Mouse (Mus musculus) heart, embryonic 13.5 days (tissue): ENCODE results near the gene Uhrf1bp1. TPM values are rescaled to one million over a fixed set of nuclear protein-coding genes. Genes with fewer than 3 reads are reported as not detected.

Experiments
- ATAC-seq: fragments of 200-750 bp; cut with Nextera tagmentation; 2 replicates; pipeline ENCODE4 v1.8.0; 2017; ENCODE audit warnings: moderate TSS enrichment; ENCODE audit not compliant: insufficient number of reproducible peaks, low FRiP score, low TSS enrichment; ENCODE audit errors: extremely low read depth
- H3K27ac ChIP-seq: fragments of 300-500 bp; sonication (generic); replicated peaks from 2 replicates; pipeline ENCODE4 v1.5.1; 2015; ENCODE audit warnings: moderate library complexity, mild to moderate bottlenecking, inconsistent platforms
- H3K27me3 ChIP-seq: fragments of 300-500 bp; sonication (generic); replicated peaks from 2 replicates; pipeline ENCODE4 v1.6.1; 2015; ENCODE audit warnings: mild to moderate bottlenecking, inconsistent platforms
- H3K36me3 ChIP-seq: fragments of 300-500 bp; sonication (generic); 2 replicates; pipeline ENCODE4 v1.6.1; 2015; ENCODE audit warnings: mild to moderate bottlenecking, inconsistent platforms
- H3K4me1 ChIP-seq: fragments of 300-500 bp; sonication (generic); 2 replicates; pipeline ENCODE4 v1.6.1; 2015; ENCODE audit warnings: inconsistent platforms
- H3K4me2 ChIP-seq: fragments of 300-500 bp; sonication (generic); 2 replicates; pipeline ENCODE4 v1.6.1; 2015; ENCODE audit warnings: inconsistent platforms, mild to moderate bottlenecking, moderate library complexity
- H3K4me3 ChIP-seq: fragments of 300-500 bp; sonication (generic); 2 replicates; pipeline ENCODE4 v1.5.1; 2015; ENCODE audit warnings: moderate library complexity, mild to moderate bottlenecking, inconsistent platforms
- H3K9ac ChIP-seq: fragments of 300-500 bp; sonication (generic); 2 replicates; pipeline ENCODE4 v1.6.1; 2015; ENCODE audit warnings: inconsistent platforms, mild to moderate bottlenecking, moderate library complexity
- H3K9me3 ChIP-seq: fragments of 300-500 bp; sonication (generic); 2 replicates; pipeline ENCODE4 v1.6.1; 2016; ENCODE audit warnings: inconsistent platforms
- WGBS: fragments of 180-500 bp; shearing (Covaris S2); methylation state at CpG from one replicate; pipeline ENCODE4 v1.1.7; 2015; ENCODE audit warnings: mixed read lengths; 5-methylcytosine and 5-hydroxymethylcytosine counted together
- polyA plus RNA-seq: library from polyadenylated mRNA; unstranded; fragments of >200 nt; fragmentation: Nextera tagmentation; extraction: Ambion mirVana; gene quantifications from 2 replicates; pipeline ENCODE4 v1.2.1, GENCODE M21; 2015

Gene Uhrf1bp1
- polyA plus RNA-seq, 1 experiment from 2014 or later: 3.1 TPM

GRCm38 (mm10) chr17:27851076-27851475, 5.2 kb upstream of the Uhrf1bp1 start:
- H3K36me3 ChIP-seq: peaks cover 82% of the 10 kb centered on the region
- no peak overlapping the region for H3K4me3 ChIP-seq
- peaks cover 12% of the 10 kb centered on the region for H3K4me1 ChIP-seq
- ATAC-seq: no peak
- 30% methylated on average over 3 of the region's 3 CpGs for WGBS
- no peaks in the 10 kb centered on the region for H3K9me3 ChIP-seq
- H3K27ac ChIP-seq: peak overlapping the region; percentile 30
- H3K9ac ChIP-seq: peak overlapping the region; percentile 9; the same call in 1 of the 2 replicates
- H3K4me2 ChIP-seq: peak overlapping the region; percentile 9
- no peaks in the 10 kb centered on the region for H3K27me3 ChIP-seq

GRCm38 (mm10) chr17:27856798-27857648, 782 bp downstream of the Uhrf1bp1 start:
- H3K9me3 ChIP-seq: no peaks in the 10 kb centered on the region
- 1% methylated on average over 52 of the region's 52 CpGs for WGBS
- no peaks in the 10 kb centered on the region for H3K27me3 ChIP-seq
- peaks cover 33% of the 10 kb centered on the region for H3K4me1 ChIP-seq
- peak overlapping the region; percentile 94 for H3K4me2 ChIP-seq
- H3K27ac ChIP-seq: peak overlapping the region; percentile 87
- peak overlapping the region; percentile 96 for H3K4me3 ChIP-seq
- peak overlapping the region; percentile 96 for H3K9ac ChIP-seq
- ATAC-seq: peak; percentile 56
- H3K36me3 ChIP-seq: peaks cover 25% of the 10 kb centered on the region

GRCm38 (mm10) chr17:27857649-27858475, 1.6 kb downstream of the Uhrf1bp1 start:
- H3K4me2 ChIP-seq: peak overlapping the region; percentile 94
- peak overlapping the region; percentile 96 for H3K9ac ChIP-seq
- H3K36me3 ChIP-seq: peaks cover 16% of the 10 kb centered on the region
- H3K27ac ChIP-seq: 0 out of 2 replicates have a peak overlapping the region, but pooled peaks have one; percentile 87
- peak overlapping the region; percentile 96 for H3K4me3 ChIP-seq
- H3K4me1 ChIP-seq: peaks cover 33% of the 10 kb centered on the region
- no peak for ATAC-seq
- H3K9me3 ChIP-seq: no peaks in the 10 kb centered on the region
- WGBS: 30% methylated on average over 11 of the region's 11 CpGs
- no peaks in the 10 kb centered on the region for H3K27me3 ChIP-seq

- no peak for ATAC-seq
- Histone ChIP-seq H3K4me3 (no peak overlapping the region; the same call in 1 of the 2 replicates), H3K9me3 (no peaks in the 10 kb centered on the region), H3K27ac (no peak overlapping the region), H3K9ac (0 out of 2 replicates have a peak overlapping the region, but pooled peaks have one; percentile 37), H3K4me2 (peak overlapping the region; percentile 94; the same call in 1 of the 2 replicates), H3K27me3 (no peaks in the 10 kb centered on the region), H3K36me3 (peaks cover 4% of the 10 kb centered on the region), H3K4me1 (peaks cover 33% of the 10 kb centered on the region)
- WGBS: 53% methylated on average over 2 of the region's 2 CpGs
Measured at GRCm38 (mm10) chr17:27859131-27859530, 2.9 kb downstream of the Uhrf1bp1 start.

GRCm38 (mm10) chr17:27865461-27865860, 9.2 kb downstream of the Uhrf1bp1 start:
- Histone ChIP-seq H3K36me3 (peaks cover 6% of the 10 kb centered on the region), H3K9me3 (no peaks in the 10 kb centered on the region), H3K27me3 (no peaks in the 10 kb centered on the region), H3K9ac (no peak overlapping the region), H3K4me3 (no peak overlapping the region), H3K4me2 (no peak overlapping the region), H3K27ac (no peak overlapping the region), H3K4me1 (peaks cover 10% of the 10 kb centered on the region; the same call in 1 of the 2 replicates)
- no peak for ATAC-seq
- WGBS: 73% methylated on average over 2 of the region's 2 CpGs

- H3K27me3 ChIP-seq: no peaks in the 10 kb centered on the region
- H3K4me1 ChIP-seq: peaks cover 10% of the 10 kb centered on the region; the same call in 1 of the 2 replicates
- H3K9me3 ChIP-seq: no peaks in the 10 kb centered on the region
- no peak overlapping the region for H3K4me2 ChIP-seq
- no peak for ATAC-seq
- no peak overlapping the region for H3K4me3 ChIP-seq
- peaks cover 6% of the 10 kb centered on the region for H3K36me3 ChIP-seq
- H3K9ac ChIP-seq: no peak overlapping the region
- 73% methylated on average over 4 of the region's 4 CpGs for WGBS
- H3K27ac ChIP-seq: no peak overlapping the region
Measured at GRCm38 (mm10) chr17:27866737-27867136, 10.5 kb downstream of the Uhrf1bp1 start.

- H3K4me3 ChIP-seq: no peak overlapping the region
- no peak overlapping the region for H3K27ac ChIP-seq
- WGBS: 86% methylated on average over 3 of the region's 3 CpGs
- no peak overlapping the region for H3K4me2 ChIP-seq
- no peaks in the 10 kb centered on the region for H3K27me3 ChIP-seq
- ATAC-seq: no peak
- peaks cover 20% of the 10 kb centered on the region for H3K4me1 ChIP-seq
- H3K36me3 ChIP-seq: peaks cover 6% of the 10 kb centered on the region
- H3K9ac ChIP-seq: no peak overlapping the region
- H3K9me3 ChIP-seq: no peaks in the 10 kb centered on the region
Measured at GRCm38 (mm10) chr17:27871851-27872250, 15.6 kb downstream of the Uhrf1bp1 start.

GRCm38 (mm10) chr17:27873583-27873982, 17.3 kb downstream of the Uhrf1bp1 start:
- H3K4me2 ChIP-seq: no peak overlapping the region
- no peak overlapping the region for H3K4me3 ChIP-seq
- WGBS: 71% methylated on average over 3 of the region's 3 CpGs
- no peaks in the 10 kb centered on the region for H3K27me3 ChIP-seq
- H3K36me3 ChIP-seq: peaks cover 11% of the 10 kb centered on the region
- no peak overlapping the region for H3K9ac ChIP-seq
- no peak for ATAC-seq
- H3K9me3 ChIP-seq: no peaks in the 10 kb centered on the region
- peaks cover 20% of the 10 kb centered on the region for H3K4me1 ChIP-seq
- no peak overlapping the region for H3K27ac ChIP-seq

GRCm38 (mm10) chr17:27874510-27874909, 18.3 kb downstream of the Uhrf1bp1 start:
- Histone ChIP-seq H3K4me2 (no peak overlapping the region), H3K4me1 (peaks cover 20% of the 10 kb centered on the region), H3K27me3 (no peaks in the 10 kb centered on the region), H3K27ac (no peak overlapping the region), H3K9me3 (no peaks in the 10 kb centered on the region), H3K9ac (0 out of 2 replicates have a peak overlapping the region, but pooled peaks have one; percentile 2), H3K36me3 (peaks cover 18% of the 10 kb centered on the region), H3K4me3 (no peak overlapping the region)
- ATAC-seq: no peak
- 40% methylated on average over 5 of the region's 5 CpGs for WGBS

GRCm38 (mm10) chr17:27881518-27881917, 25.3 kb downstream of the Uhrf1bp1 start:
- H3K27ac ChIP-seq: no peak overlapping the region
- H3K27me3 ChIP-seq: no peaks in the 10 kb centered on the region
- peaks cover 76% of the 10 kb centered on the region for H3K36me3 ChIP-seq
- no peaks in the 10 kb centered on the region for H3K4me1 ChIP-seq
- H3K9me3 ChIP-seq: no peaks in the 10 kb centered on the region
- H3K4me3 ChIP-seq: no peak overlapping the region
- no peak overlapping the region for H3K4me2 ChIP-seq
- WGBS: 54% methylated on average over 11 of the region's 11 CpGs
- ATAC-seq: no peak
- no peak overlapping the region for H3K9ac ChIP-seq

- Histone ChIP-seq H3K27me3 (no peaks in the 10 kb centered on the region), H3K4me2 (no peak overlapping the region), H3K9me3 (no peaks in the 10 kb centered on the region), H3K36me3 (peaks cover 90% of the 10 kb centered on the region), H3K4me1 (no peaks in the 10 kb centered on the region), H3K27ac (no peak overlapping the region), H3K9ac (no peak overlapping the region), H3K4me3 (no peak overlapping the region)
- WGBS: 84% methylated on average over 8 of the region's 8 CpGs
- ATAC-seq: no peak
Measured at GRCm38 (mm10) chr17:27883129-27883528, 26.9 kb downstream of the Uhrf1bp1 start.
